Mouse (Mus musculus) CD4-positive, CD25-positive, alpha-beta regulatory T cell, adult 4 months (primary cell): ENCODE measurements at regions not wholly inside any gene's neighbourhood (a gene's known extent, or its start where the extent isn't known, plus 50 kb on each side); places are given as distances from the start of the nearest gene placed in this dataset.

Experiments
- ATAC-seq: one replicate; pipeline ENCODE4 v1.8.0; 2017

GRCm38 (mm10) chr6:143633710-143634109, 466.7 kb downstream of the Etnk1 start:
- no peak for ATAC-seq

- no peak for ATAC-seq
These were observed 467.3 kb downstream of the Etnk1 start for GRCm38 (mm10) chr6:143634334-143634733.

GRCm38 (mm10) chr6:143635043-143635442, 468.0 kb downstream of the Etnk1 start:
- ATAC-seq: no peak

- no peak for ATAC-seq
These were observed 473.6 kb downstream of the Etnk1 start for GRCm38 (mm10) chr6:143640652-143641051.

- no peak for ATAC-seq
These were observed 475.0 kb downstream of the Etnk1 start for GRCm38 (mm10) chr6:143642052-143642451.

- ATAC-seq: no peak
These were observed 479.0 kb downstream of the Etnk1 start for GRCm38 (mm10) chr6:143645989-143646388.

- no peak for ATAC-seq
These were observed 481.5 kb downstream of the Etnk1 start for GRCm38 (mm10) chr6:143648501-143648900.

GRCm38 (mm10) chr6:143656576-143656975, 489.6 kb downstream of the Etnk1 start:
- ATAC-seq: no peak

GRCm38 (mm10) chr6:143660837-143661236, 493.8 kb downstream of the Etnk1 start:
- ATAC-seq: no peak

GRCm38 (mm10) chr6:143663306-143663705, 496.3 kb downstream of the Etnk1 start:
- no peak for ATAC-seq

GRCm38 (mm10) chr6:143665374-143665773, 498.4 kb downstream of the Etnk1 start:
- no peak for ATAC-seq

- ATAC-seq: no peak
These were observed 501.5 kb downstream of the Etnk1 start for GRCm38 (mm10) chr6:143668551-143668950.

GRCm38 (mm10) chr6:143669446-143670130, 502.6 kb downstream of the Etnk1 start:
- ATAC-seq: no peak

- ATAC-seq: no peak
These were observed 523.1 kb downstream of the Etnk1 start for GRCm38 (mm10) chr6:143690131-143690530.

- no peak for ATAC-seq
These were observed 523.8 kb downstream of the Etnk1 start for GRCm38 (mm10) chr6:143690866-143691265.

GRCm38 (mm10) chr6:143697997-143698396, 531.0 kb downstream of the Etnk1 start:
- no peak for ATAC-seq

GRCm38 (mm10) chr6:143703984-143704383, 537.0 kb downstream of the Etnk1 start:
- no peak for ATAC-seq

GRCm38 (mm10) chr6:143706451-143706850, 539.4 kb downstream of the Etnk1 start:
- ATAC-seq: no peak

GRCm38 (mm10) chr6:143714461-143714860, 547.4 kb downstream of the Etnk1 start:
- no peak for ATAC-seq

- ATAC-seq: no peak
These were observed 583.1 kb downstream of the Etnk1 start for GRCm38 (mm10) chr6:143750074-143750473.

GRCm38 (mm10) chr6:143751076-143752070, 584.4 kb downstream of the Etnk1 start:
- ATAC-seq: peak; percentile 93

- ATAC-seq: no peak
These were observed 590.4 kb downstream of the Etnk1 start for GRCm38 (mm10) chr6:143757462-143757861.

GRCm38 (mm10) chr6:143768115-143768514, 601.1 kb downstream of the Etnk1 start:
- ATAC-seq: no peak
